Mouse (Mus musculus) liver, postnatal 0 days (tissue): ENCODE data around the gene Pskh1.

Experiments used
- CTCF ChIP-seq: sonication (generic); IDR thresholded peaks from 2 replicates; pipeline ENCODE4 v1.5.1; 2016; ENCODE audit warnings: antibody characterized with exemption, low read depth
- EP300 ChIP-seq: IDR thresholded peaks from 2 replicates; pipeline ENCODE4 v1.6.1; 2016; ENCODE audit warnings: antibody characterized with exemption, low read depth, mild to moderate bottlenecking

GRCm38 (mm10) chr8:105880754-105881520 lies 19.3 kb upstream of the Pskh1 start, which contains the start of gene Edc4:
- TF ChIP-seq CTCF (no peak), EP300 (peak; percentile 50; the same call in 1 of the 2 replicates)
